Mouse (Mus musculus): ENCODE measurements around the gene Hbs1l. TPM values are rescaled to one million over a fixed set of nuclear protein-coding genes. Genes with fewer than 3 reads are reported as not detected.

Hbs1l gene
- polyA plus RNA-seq, 1 experiment: 27.3 TPM

- Histone ChIP-seq H3K27ac (replicated peaks; ENCODE audit: low read depth, low read length) (no peak overlapping the region), H3K4me3 (ENCODE audit: insufficient read depth, low read depth, low read length) (no peak overlapping the region), H3K4me1 (ENCODE audit: control insufficient read depth, insufficient read depth, insufficient read length, low read length) (no peaks in the 10 kb centered on the region)
Observed at GRCm38 (mm10) chr10:21287243-21288127, 8.3 kb upstream of the Hbs1l start.

- Histone ChIP-seq H3K4me3 (ENCODE audit: insufficient read depth, low read depth, low read length) (no peak overlapping the region), H3K27ac (replicated peaks; ENCODE audit: low read depth, low read length) (no peak overlapping the region), H3K4me1 (ENCODE audit: control insufficient read depth, insufficient read depth, insufficient read length, low read length) (no peaks in the 10 kb centered on the region)
Observed at GRCm38 (mm10) chr10:21291228-21291627, 4.6 kb upstream of the Hbs1l start.

- H3K27ac ChIP-seq (replicated peaks; ENCODE audit: low read depth, low read length): no peak overlapping the region
- peaks cover 2% of the 10 kb centered on the region; the same call in 1 of the 2 replicates for H3K4me1 ChIP-seq (ENCODE audit: control insufficient read depth, insufficient read depth, insufficient read length, low read length)
- H3K4me3 ChIP-seq (ENCODE audit: insufficient read depth, low read depth, low read length): no peak overlapping the region
Observed at GRCm38 (mm10) chr10:21294217-21294616, 1.6 kb upstream of the Hbs1l start.

- H3K27ac ChIP-seq (replicated peaks; ENCODE audit: low read depth, low read length): no peak overlapping the region
- peak overlapping the region; percentile 32 for H3K4me3 ChIP-seq (ENCODE audit: insufficient read depth, low read depth, low read length)
- H3K4me1 ChIP-seq (ENCODE audit: control insufficient read depth, insufficient read depth, insufficient read length, low read length): peaks cover 2% of the 10 kb centered on the region; the same call in 1 of the 2 replicates
Observed at GRCm38 (mm10) chr10:21295397-21295758, 401 bp upstream of the Hbs1l start.

- peaks cover 2% of the 10 kb centered on the region; the same call in 1 of the 2 replicates for H3K4me1 ChIP-seq (ENCODE audit: control insufficient read depth, insufficient read depth, insufficient read length, low read length)
- H3K27ac ChIP-seq (replicated peaks; ENCODE audit: low read depth, low read length): no peak overlapping the region
- no peak overlapping the region for H3K4me3 ChIP-seq (ENCODE audit: insufficient read depth, low read depth, low read length)
Observed at GRCm38 (mm10) chr10:21298972-21299371, 3.2 kb downstream of the Hbs1l start.

GRCm38 (mm10) chr10:21301822-21302221 is 6.0 kb downstream of the Hbs1l start:
- H3K4me3 ChIP-seq (ENCODE audit: insufficient read depth, low read depth, low read length): no peak overlapping the region
- peaks cover 2% of the 10 kb centered on the region; the same call in 1 of the 2 replicates for H3K4me1 ChIP-seq (ENCODE audit: control insufficient read depth, insufficient read depth, insufficient read length, low read length)
- H3K27ac ChIP-seq (replicated peaks; ENCODE audit: low read depth, low read length): no peak overlapping the region

GRCm38 (mm10) chr10:21304672-21305632 is 9.2 kb downstream of the Hbs1l start:
- Histone ChIP-seq H3K27ac (replicated peaks; ENCODE audit: low read depth, low read length) (no peak overlapping the region), H3K4me1 (ENCODE audit: control insufficient read depth, insufficient read depth, insufficient read length, low read length) (no peaks in the 10 kb centered on the region), H3K4me3 (ENCODE audit: insufficient read depth, low read depth, low read length) (no peak overlapping the region)

- Histone ChIP-seq H3K4me1 (ENCODE audit: control insufficient read depth, insufficient read depth, insufficient read length, low read length) (no peaks in the 10 kb centered on the region), H3K27ac (replicated peaks; ENCODE audit: low read depth, low read length) (no peak overlapping the region), H3K4me3 (ENCODE audit: insufficient read depth, low read depth, low read length) (no peak overlapping the region)
Observed at GRCm38 (mm10) chr10:21313732-21314131, 18.0 kb downstream of the Hbs1l start.

- Histone ChIP-seq H3K27ac (replicated peaks; ENCODE audit: low read depth, low read length) (no peak overlapping the region), H3K4me3 (ENCODE audit: insufficient read depth, low read depth, low read length) (no peak overlapping the region), H3K4me1 (ENCODE audit: control insufficient read depth, insufficient read depth, insufficient read length, low read length) (no peaks in the 10 kb centered on the region)
Observed at GRCm38 (mm10) chr10:21316123-21316522, 20.3 kb downstream of the Hbs1l start.

GRCm38 (mm10) chr10:21318250-21318649 is 22.5 kb downstream of the Hbs1l start:
- H3K4me1 ChIP-seq (ENCODE audit: control insufficient read depth, insufficient read depth, insufficient read length, low read length): no peaks in the 10 kb centered on the region
- no peak overlapping the region for H3K27ac ChIP-seq (replicated peaks; ENCODE audit: low read depth, low read length)
- no peak overlapping the region for H3K4me3 ChIP-seq (ENCODE audit: insufficient read depth, low read depth, low read length)

- no peak overlapping the region for H3K4me3 ChIP-seq (ENCODE audit: insufficient read depth, low read depth, low read length)
- no peaks in the 10 kb centered on the region for H3K4me1 ChIP-seq (ENCODE audit: control insufficient read depth, insufficient read depth, insufficient read length, low read length)
- H3K27ac ChIP-seq (replicated peaks; ENCODE audit: low read depth, low read length): no peak overlapping the region
Observed at GRCm38 (mm10) chr10:21318996-21319395, 23.2 kb downstream of the Hbs1l start.

- no peaks in the 10 kb centered on the region for H3K4me1 ChIP-seq (ENCODE audit: control insufficient read depth, insufficient read depth, insufficient read length, low read length)
Observed at GRCm38 (mm10) chr10:21320601-21321000, 24.8 kb downstream of the Hbs1l start.

GRCm38 (mm10) chr10:21326352-21326751 is 30.6 kb downstream of the Hbs1l start:
- Histone ChIP-seq H3K27ac (replicated peaks; ENCODE audit: low read depth, low read length) (no peak overlapping the region), H3K4me1 (ENCODE audit: control insufficient read depth, insufficient read depth, insufficient read length, low read length) (no peaks in the 10 kb centered on the region), H3K4me3 (ENCODE audit: insufficient read depth, low read depth, low read length) (no peak overlapping the region)

More at GRCm38 (mm10) chr10:21320601-21321000, 24.8 kb downstream of the Hbs1l start:
- Histone ChIP-seq H3K27ac (replicated peaks; ENCODE audit: low read depth, low read length) (no peak overlapping the region), H3K4me3 (ENCODE audit: insufficient read depth, low read depth, low read length) (no peak overlapping the region)

- H3K4me1 ChIP-seq (ENCODE audit: control insufficient read depth, insufficient read depth, insufficient read length, low read length): no peaks in the 10 kb centered on the region
- no peak overlapping the region for H3K27ac ChIP-seq (replicated peaks; ENCODE audit: low read depth, low read length)
- no peak overlapping the region for H3K4me3 ChIP-seq (ENCODE audit: insufficient read depth, low read depth, low read length)
Observed at GRCm38 (mm10) chr10:21327605-21328135, 31.9 kb downstream of the Hbs1l start.

Data from brown adipose tissue, adult 24 weeks (tissue).